Mouse (Mus musculus): Measurements from ENCODE around the gene Rhox13. TPM values are rescaled to one million over a fixed set of nuclear protein-coding genes. Genes with fewer than 3 reads are reported as not detected.

The Rhox13 gene
- not detected for polyA plus RNA-seq (2014; fragmentation: Illumina TruSeq; extraction: RNeasy Lipid Tissue Mini Kit (QIAGEN cat#74804); ENCODE audit: low read depth, low replicate concordance)

DNA sequence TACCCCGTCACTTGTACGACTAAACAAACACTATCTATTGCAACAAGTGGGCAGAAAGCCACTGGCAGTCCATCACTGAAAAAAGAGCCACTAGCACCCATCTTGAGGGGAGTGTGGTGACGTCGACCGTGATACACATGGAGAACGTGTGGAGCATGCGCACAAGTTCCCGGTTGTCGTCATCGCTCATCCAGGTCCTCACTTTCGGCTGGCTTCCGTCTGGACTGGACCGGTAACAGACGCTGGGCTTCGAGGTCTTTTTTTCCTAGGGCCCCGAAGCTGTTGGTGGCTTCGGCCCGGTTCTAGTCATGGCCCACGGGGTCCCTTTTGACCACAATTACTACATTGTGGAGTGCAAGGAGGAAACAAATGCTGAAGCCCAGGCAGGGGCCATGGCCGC is at the start of gene Rhox13:
Gene Rhox13 (plus strand): TSS at position 238 of the 400 bp plus-strand sequence.

DNA sequence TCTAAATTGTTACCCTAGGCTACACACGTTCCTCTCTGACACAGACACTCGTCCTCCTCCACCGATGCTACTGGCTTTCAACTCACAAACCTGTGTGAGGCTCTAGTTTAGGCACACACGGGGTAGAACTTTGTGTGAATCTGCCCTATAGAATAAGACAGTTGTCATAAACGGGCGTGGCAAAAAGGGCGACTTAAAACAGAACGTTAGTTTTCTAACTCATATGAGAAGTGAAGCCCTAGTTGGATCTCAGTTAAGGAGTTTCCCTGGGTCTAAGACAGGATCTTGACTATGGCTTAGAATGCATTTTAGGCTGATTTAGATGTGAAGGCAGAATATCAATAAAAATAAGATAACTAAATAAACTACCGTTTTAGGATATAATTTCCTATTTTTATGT is 36.0 kb upstream of the Rhox13 start, which contains the start of gene Rhox11:
Gene Rhox11 (minus strand): TSS at position 101 of the 400 bp plus-strand sequence.

DNA sequence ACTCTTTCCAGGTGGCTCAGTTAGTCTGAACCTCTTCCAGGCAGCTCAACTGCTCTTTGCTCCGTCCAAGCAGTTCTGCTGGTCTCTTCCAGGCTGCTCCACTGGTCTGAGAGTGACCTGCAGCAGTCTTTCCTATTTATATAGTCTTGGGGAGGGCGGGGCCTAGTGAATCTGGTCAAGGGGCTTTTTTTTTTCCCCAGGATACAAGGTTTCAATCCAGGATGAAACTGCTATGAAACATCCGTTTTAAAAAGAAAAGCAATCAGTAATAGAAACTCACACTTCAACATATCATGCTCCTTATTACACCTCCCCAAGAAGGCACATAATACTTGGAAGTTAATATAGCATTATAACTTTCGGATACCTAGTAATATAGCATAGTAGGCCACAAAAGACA is 10.2 kb upstream of the Rhox13 start, which contains the start of gene Rhox12:
Gene Rhox12 (minus strand): TSS at position 101 of the 400 bp plus-strand sequence.

Other genes with a start within 250 kb of the Rhox13 start
- gene Rhox8, start 242.3 kb upstream of the Rhox13 start, polyA plus RNA-seq (2014; fragmentation: Illumina TruSeq; extraction: RNeasy Lipid Tissue Mini Kit (QIAGEN cat#74804); ENCODE audit: low read depth, low replicate concordance) = not detected
- not detected for gene Rhox7b, start 224.0 kb upstream of the Rhox13 start, polyA plus RNA-seq (2014; fragmentation: Illumina TruSeq; extraction: RNeasy Lipid Tissue Mini Kit (QIAGEN cat#74804); ENCODE audit: low read depth, low replicate concordance)
- gene Rhox9, start 219.4 kb upstream of the Rhox13 start, polyA plus RNA-seq (2014; fragmentation: Illumina TruSeq; extraction: RNeasy Lipid Tissue Mini Kit (QIAGEN cat#74804); ENCODE audit: low read depth, low replicate concordance) = not detected
- gene Btg1-ps1, start 102.4 kb upstream of the Rhox13 start, polyA plus RNA-seq (2014; fragmentation: Illumina TruSeq; extraction: RNeasy Lipid Tissue Mini Kit (QIAGEN cat#74804); ENCODE audit: low read depth, low replicate concordance) = not detected
- gene Btg1-ps2, start 78.1 kb upstream of the Rhox13 start, polyA plus RNA-seq (2014; fragmentation: Illumina TruSeq; extraction: RNeasy Lipid Tissue Mini Kit (QIAGEN cat#74804); ENCODE audit: low read depth, low replicate concordance) = not detected
- gene Rhox10, start 54.7 kb upstream of the Rhox13 start, polyA plus RNA-seq (2014; fragmentation: Illumina TruSeq; extraction: RNeasy Lipid Tissue Mini Kit (QIAGEN cat#74804); ENCODE audit: low read depth, low replicate concordance) = not detected
- not detected for gene Rhox11, start 36.1 kb upstream of the Rhox13 start, polyA plus RNA-seq (2014; fragmentation: Illumina TruSeq; extraction: RNeasy Lipid Tissue Mini Kit (QIAGEN cat#74804); ENCODE audit: low read depth, low replicate concordance)
- not detected for gene Rhox12, start 10.3 kb upstream of the Rhox13 start, polyA plus RNA-seq (2014; fragmentation: Illumina TruSeq; extraction: RNeasy Lipid Tissue Mini Kit (QIAGEN cat#74804); ENCODE audit: low read depth, low replicate concordance)
- gene Zbtb33, start 68.6 kb downstream of the Rhox13 start, polyA plus RNA-seq (2014; fragmentation: Illumina TruSeq; extraction: RNeasy Lipid Tissue Mini Kit (QIAGEN cat#74804); ENCODE audit: low read depth, low replicate concordance) = 54.5 TPM
- gene Tmem255a, start 131.2 kb downstream of the Rhox13 start, polyA plus RNA-seq (2014; fragmentation: Illumina TruSeq; extraction: RNeasy Lipid Tissue Mini Kit (QIAGEN cat#74804); ENCODE audit: low read depth, low replicate concordance) = 0.24 TPM
- not detected for gene Atp1b4, start 195.0 kb downstream of the Rhox13 start, polyA plus RNA-seq (2014; fragmentation: Illumina TruSeq; extraction: RNeasy Lipid Tissue Mini Kit (QIAGEN cat#74804); ENCODE audit: low read depth, low replicate concordance)